Mouse (Mus musculus): ENCODE measurements at regions not wholly inside any gene's neighbourhood (a gene's known extent, or its start where the extent isn't known, plus 50 kb on each side); places are given as distances from the start of the nearest gene placed in this dataset.

DNA sequence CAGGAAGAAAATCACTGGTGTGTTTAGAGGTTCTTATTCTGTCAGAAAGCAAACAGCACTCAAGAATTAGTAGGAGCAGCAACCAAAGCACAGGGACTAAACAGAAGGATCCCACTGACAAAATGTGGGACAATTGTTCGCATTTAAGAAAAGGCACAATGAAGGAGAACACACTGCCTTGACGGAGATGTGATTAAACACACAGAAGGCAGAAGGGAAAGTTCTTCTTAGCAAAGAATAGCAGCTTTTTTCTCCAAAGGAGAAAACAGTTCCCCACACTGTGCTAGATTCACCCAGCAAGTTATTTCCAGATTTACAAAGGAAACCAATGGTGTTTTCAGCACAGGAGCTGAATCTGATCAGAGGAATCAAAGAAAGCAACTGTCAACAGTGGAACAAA lies 316.5 kb downstream of the Nsun3 start:
- DNase-seq (ENCODE audit: low spot score): no peak

DNA sequence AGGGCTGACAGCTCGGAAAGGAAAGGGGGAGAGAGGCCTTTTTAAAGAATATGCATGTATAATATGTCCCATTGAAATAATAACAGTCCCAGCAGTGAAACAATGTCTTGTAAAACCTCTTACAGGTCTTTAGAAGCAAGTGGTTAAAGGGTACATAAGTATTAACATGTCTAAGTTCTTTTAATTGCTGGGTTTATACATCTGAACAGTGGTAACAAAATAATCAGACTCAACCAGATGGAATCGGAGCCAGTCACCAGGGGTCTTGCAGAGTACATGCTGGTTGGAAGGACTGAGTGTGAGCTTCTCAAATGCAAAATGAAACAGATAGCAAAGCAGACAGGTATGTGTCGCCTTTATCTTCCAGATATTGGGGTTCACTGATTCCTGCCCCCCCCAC lies 317.3 kb downstream of the Nsun3 start:
- DNase-seq (ENCODE audit: low spot score): no peak

DNA sequence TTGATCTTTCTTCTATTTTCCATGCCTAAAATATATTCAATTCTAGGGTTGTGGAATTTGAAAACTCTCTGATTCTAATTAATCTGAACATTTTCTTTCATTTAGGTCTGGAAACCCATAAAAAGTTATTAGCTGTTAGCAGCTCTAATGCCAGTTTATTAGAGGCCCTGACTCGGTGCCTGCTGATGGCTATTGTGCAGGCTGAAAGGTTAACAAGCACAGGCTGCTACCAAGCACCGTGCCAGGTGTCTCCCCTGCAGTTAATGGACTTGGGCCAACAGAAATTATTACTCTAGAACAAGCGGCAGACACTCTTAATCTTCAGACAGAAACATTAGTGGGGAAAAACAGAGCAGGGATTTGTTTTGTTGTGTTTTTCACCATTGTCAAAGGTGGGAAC lies 317.8 kb downstream of the Nsun3 start:
- peak; percentile 35 for DNase-seq (ENCODE audit: low spot score)

DNA sequence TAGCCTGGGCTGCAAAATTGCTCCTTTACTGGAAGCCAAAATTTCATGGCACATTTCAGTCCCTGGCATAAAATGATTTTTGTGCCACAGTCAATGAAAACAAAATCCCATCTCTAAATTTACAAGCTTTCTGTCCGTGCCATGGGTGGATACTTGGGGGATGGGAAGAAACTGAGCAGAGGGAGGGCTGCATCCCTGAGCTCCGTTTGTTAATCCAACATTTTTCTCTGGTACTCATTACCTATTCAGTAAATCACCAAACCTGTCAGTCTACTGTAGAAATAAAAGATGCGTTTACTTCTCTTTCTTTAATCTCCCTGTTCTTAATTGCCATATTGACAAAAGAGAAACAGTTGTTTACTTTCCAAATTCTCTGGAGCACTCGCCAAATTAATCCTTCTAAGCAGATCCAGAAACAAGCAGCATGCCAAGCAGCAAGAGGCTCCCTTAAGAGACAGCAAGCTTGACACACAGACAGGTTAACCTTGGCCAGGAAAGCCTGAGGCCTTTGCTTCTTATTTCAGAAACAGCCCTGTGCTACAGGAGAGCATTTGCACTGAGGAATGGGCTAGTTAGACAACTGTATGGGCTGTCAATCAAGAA lies 326.6 kb downstream of the Nsun3 start:
- DNase-seq (ENCODE audit: low spot score): no peak

DNA sequence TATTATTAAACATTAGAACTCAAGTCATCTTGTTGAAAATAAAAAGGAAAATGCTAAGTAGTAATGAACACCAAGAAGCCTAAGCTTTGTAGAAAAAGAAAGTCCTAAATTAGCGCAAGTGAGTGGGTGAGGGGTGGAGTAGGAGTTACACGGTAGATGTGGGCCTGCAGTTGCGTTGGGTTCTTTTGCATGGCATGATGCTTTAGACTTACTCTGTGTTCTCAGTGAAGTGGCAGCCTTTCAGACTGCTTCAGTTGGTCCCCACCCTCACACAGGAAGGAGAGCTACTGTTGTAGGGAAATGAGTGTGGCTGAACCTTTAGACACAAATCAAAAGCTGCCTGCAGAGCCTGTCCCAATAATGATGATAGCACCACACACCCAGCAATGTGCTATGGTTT lies 336.9 kb downstream of the Nsun3 start:
- no peak for DNase-seq (ENCODE audit: low spot score)

DNA sequence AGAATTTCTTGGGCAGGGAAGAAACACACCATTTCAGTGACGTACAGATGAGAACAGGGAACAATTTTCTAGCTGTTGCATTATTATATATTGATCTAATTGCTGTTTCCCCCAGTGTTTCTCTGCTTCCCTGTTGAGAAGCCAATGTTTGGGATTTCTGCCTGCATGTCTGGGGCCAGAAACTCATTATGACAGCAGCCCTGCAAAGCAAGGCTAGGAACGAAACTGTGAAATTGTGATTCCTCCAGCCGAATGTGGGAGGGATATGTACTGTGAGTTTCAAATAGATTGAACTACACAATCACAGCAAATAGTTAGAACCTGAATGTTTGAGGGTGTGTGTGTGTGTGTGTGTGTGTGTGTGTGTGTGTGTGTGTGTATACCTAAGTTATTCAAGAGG lies 339.2 kb downstream of the Nsun3 start:
- DNase-seq (ENCODE audit: low spot score): no peak

DNA sequence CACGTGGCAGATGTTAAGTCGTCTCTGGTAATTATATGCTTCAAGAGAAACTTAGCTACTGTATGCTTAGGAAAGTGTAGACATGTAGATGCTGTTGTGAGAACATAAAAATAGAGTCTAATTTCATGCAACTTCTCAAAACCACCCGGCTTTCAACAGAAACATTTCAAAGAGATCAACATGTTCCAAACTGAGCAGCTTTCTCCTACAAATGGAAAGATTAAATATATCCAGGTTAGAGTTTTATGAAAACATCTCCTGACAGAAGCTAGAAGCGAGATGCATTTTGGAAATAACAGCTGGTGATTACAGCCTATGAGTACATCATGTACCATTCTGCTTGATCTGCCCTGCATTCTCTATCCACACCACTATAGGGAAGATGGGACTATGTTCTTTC lies 345.4 kb downstream of the Nsun3 start:
- no peak for DNase-seq (ENCODE audit: low spot score)

DNA sequence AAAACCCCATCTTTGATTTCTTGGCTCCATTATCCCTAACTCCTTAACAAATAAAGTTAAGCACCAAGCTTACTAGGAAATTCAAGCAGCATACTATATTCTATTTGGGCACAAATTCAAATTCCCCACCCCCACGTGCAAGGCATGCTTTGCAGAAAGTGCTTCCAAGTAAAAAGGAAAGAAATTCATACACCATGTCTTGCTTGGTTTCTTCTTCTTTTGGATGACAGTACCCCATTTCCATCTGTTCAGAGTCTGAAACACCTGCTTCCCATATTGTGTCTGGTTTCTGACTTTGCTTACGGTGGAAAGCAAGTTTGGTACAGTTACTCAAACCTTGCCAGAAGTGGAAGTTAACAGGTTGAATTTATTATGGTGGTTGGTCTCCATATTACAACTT lies 353.5 kb downstream of the Nsun3 start:
- no peak for DNase-seq (ENCODE audit: low spot score)

DNA sequence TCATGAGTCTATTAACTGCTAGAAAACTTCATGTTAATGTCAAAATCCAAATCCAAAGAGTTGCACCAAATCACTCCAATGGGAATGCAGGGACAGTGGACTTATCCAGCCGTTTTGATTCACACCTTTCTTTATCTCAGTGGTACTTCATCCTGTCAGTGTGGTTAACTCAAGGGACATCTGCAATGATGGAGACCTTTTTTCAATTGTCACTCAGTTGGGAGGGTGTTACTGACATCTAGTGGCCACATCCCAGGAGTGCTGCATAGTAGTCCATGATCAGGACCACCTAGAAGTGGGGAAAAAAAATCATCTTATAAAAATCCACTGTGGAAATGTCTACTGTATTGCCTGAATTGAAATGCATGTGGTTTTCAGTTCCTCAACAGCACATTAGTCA lies 372.1 kb downstream of the Nsun3 start:
- DNase-seq (ENCODE audit: low spot score): peak; percentile 76

DNA sequence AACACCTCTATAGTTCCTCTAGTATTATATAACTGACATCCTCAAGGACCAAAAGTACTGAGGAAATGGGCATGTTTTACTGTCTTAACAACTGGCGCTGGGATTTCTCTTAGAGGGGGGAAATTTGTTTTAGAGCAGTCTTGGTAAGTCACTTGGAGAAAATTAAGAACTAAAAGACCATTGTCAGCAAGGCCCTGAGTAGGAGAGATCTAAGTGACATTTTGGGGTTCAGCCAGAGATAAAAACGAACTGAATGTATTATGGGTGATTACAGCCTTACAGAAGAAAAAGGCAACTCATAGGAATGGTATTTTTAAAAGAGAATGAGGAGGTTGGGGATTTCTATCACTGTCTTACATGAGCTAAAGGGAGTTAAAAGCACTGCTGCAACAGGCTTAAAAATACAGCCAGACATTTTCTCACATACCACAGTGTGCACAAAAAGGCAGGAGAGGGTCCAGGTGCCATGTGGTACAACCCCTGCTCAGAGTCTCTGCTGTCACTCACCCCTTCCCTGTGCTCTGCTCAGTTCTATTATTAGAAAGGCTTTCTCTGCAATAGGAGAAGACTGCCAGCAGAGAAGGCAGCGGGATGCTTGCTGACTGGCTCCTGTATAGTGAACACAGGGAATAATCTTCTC lies 379.0 kb downstream of the Nsun3 start:
- DNase-seq (ENCODE audit: low spot score): no peak

DNA sequence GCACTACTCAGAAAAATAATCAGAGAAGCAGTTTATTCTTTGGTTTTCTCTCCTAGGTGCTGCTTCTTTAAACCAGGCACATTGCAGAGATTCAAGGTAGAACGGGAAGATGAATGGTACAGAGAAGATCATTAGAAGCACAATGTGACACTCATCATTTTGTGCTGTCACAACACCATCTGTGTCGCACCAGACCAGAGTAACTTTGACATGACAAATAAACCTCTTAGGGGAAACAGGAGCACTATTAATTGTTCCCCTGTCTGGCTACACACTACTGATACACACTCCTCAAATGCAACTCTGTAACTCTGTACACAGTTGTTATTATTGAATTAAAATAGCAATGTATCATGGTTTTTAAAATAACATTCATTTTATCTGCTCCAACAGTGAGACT lies 380.2 kb downstream of the Nsun3 start:
- no peak for DNase-seq (ENCODE audit: low spot score)

DNA sequence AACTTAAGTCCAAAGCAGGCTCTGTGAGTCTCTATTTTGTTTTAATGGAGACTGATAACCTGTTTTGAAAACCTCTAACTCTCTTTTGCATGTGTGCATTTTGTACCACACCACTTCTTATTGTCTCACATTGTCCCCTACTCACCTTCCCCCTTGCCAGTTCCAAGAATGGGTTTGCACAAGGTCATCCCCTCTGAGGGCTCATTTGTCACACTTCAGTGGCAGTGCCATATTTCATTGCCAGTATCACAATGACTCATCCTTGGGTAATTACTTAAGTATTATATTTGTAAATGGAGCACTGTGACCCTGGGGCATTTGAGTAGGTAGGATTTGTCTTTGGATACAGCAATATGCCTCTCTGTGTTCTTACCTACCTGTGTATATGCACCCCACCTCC lies 429.3 kb downstream of the Nsun3 start:
- peak; percentile 5 for DNase-seq (ENCODE audit: low spot score)

DNA sequence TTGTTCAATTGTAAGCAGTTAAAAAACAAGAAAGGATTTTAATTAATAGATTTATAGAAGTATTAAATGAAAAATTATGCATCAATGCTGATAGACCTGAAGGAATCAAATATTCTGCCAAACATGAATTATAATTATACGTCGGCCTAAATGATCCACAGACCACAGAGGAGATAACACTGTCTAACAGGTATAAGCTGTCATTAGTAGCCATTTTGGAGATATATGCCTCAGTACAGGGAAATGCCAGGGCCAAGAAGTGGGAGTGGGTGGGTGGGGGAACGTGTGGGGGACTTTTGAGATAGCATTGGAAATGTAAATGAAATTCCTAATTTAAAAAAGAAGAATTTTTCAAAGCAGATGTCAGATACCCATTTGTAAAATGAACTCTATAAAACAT lies 430.3 kb downstream of the Nsun3 start:
- no peak for DNase-seq (ENCODE audit: low spot score)

DNA sequence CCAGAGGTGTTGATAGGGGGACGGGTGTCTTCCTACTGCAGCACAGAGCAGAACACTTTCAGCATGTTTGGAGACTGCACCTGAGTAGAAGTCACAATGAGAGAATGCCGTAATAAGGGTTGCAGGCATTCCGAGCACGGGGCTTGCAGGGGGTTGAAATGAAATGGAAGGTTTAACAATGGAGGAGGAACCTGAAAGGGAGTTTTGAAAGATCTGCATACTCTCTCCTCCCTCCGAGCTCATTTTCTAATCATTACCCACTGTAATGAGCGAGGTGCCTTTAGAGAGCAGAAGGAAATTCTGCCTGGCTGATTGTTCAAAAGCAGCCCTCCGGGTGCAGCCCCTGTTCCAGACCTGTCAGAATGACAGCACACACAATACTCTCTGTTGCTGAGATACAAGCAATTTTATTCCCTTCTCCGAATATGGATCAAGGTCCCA lies 430.8 kb downstream of the Nsun3 start:
- DNase-seq (ENCODE audit: low spot score): peak; percentile 26

DNA sequence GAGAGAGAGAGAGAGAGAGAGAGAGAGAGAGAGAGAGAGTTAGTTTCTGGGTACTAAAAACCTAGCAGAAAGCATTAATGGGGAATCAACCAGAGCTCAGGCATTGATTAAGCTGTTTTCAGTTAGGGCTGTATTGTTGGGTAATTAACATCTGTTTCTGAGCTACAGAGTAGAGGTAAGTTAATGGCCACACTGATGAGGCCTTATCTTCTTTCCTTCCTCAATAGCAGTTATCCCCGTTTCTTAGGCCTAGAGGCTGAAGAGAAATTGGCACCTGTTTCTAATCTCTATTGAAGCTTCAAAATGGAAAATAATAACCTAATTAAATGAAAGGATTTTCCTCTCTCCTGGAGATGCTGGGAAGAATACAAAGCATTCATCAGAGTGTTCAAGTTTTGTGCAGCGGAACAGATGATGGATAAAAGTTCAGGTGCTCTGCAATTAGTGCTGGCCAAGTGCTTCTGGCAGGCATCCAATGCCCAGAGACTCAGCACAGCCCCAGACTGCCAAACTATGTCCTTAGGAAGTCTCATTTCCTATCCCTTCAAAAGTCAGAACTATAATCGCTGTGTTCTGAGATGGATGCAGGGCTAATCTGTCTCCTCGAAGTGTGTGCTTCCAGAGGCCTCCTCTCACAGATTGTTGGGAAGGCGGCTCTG lies 459.1 kb downstream of the Nsun3 start:
- peak; percentile 2 for DNase-seq (ENCODE audit: low spot score)

DNA sequence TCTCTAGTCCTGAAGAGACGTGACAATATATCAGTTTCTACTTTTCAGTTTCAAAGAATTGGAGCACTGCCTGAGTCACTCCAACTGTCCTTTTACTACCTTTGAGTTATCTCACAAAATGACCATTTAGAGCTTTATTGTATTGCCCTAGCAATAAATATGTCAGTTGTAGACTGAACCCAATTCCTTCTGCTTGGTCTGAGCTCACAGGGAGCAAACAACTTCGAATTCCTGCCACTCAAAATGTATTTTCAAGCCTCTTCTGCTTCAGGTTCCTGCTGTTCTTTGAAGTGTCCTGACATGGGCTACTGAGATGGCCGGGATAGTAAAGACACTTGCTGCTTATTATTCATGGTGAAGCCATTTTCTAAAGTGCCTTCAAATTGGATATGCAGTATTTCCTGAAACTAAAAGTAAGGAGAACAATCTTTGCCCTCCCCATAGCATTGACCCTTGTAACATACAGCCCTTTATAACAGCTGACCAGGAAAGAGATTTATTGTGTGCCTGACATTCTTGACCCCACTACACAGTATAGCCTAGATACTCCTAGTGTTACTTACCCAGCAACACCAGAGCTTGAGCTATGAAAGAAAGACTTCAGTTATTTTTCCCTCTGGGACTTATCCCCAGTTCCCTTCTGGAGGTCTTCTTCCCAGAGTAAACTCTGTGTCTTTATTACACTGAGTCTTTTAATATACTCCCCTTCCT lies 460.9 kb downstream of the Nsun3 start:
- DNase-seq (ENCODE audit: low spot score): no peak

DNA sequence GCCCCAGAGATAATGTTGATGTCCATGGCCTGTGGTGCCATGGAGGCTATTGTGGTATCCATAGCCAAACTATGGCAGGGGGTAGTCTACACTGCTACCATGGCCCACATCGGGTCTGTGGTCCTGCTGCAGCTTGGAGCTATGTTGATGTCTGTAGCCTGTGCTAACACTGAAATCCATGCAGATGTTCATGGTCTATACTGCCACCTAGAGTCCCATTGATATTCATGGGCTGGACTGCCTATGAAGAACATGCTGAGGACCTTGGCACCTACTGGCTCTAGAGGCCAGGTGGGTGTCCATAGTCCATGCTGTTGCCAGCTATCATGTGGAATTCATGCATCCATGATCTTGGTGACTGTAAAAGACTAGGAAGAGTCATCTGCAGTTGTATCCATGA lies 463.8 kb downstream of the Nsun3 start:
- DNase-seq (ENCODE audit: low spot score): peak; percentile 31

DNA sequence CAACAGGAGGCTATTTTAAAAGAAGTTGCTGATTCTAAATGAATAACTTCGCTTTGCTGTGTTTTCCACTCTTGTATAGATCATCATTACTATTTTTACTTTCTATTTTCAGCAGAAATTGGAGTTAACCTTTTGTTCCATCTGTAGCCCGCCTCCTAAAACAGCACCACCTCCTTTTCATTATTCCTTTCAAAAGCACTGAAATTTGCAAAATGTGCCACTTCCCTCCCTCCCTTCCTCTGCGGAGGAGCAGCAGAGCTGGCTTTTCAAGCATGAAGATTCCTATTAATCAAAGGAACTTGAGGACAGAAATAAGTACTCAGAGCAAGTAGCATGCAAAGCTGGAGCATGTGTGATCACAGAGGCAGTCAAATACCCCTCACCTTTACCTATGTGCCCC lies 497.7 kb downstream of the Nsun3 start:
- no peak for DNase-seq (ENCODE audit: low spot score)
